Mouse (Mus musculus) lung, adult 2 months (tissue): ENCODE data around the gene Tln2.

Source experiments
- CTCF ChIP-seq: fragments of 200-500 bp; IDR thresholded peaks from 2 replicates; pipeline ENCODE4 v1.5.1; 2011; ENCODE audit warnings: mild to moderate bottlenecking, low read length, control low read depth; ENCODE audit not compliant: insufficient read depth
- POLR2A ChIP-seq: fragments of 200-500 bp; IDR thresholded peaks from 2 replicates; pipeline ENCODE4 v1.6.1; 2011; ENCODE audit warnings: low read depth, mild to moderate bottlenecking, control low read depth, low read length, borderline replicate concordance; ENCODE audit errors: extremely low read depth

GRCm38 (mm10) chr9:67378772-67379171 is 180.7 kb downstream of the Tln2 start:
- TF ChIP-seq CTCF: no peak
- no peak for TF ChIP-seq POLR2A
